Mouse (Mus musculus): ENCODE measurements around the gene Raver1. TPM values are rescaled to one million over a fixed set of nuclear protein-coding genes. Genes with fewer than 3 reads are reported as not detected.
A peak's percentile ranks its signal among the peaks of the same experiment; 100 is the strongest.
"Not testable (repeated sequence)": the region's sequence is repeated elsewhere in the genome, so short reads cannot be mapped to it uniquely, and the experiment has no call there.

Raver1 gene
- total RNA-seq, 4 experiments from 2014 or later = 13.0 to 15.6 (median 14.3) TPM

DNA sequence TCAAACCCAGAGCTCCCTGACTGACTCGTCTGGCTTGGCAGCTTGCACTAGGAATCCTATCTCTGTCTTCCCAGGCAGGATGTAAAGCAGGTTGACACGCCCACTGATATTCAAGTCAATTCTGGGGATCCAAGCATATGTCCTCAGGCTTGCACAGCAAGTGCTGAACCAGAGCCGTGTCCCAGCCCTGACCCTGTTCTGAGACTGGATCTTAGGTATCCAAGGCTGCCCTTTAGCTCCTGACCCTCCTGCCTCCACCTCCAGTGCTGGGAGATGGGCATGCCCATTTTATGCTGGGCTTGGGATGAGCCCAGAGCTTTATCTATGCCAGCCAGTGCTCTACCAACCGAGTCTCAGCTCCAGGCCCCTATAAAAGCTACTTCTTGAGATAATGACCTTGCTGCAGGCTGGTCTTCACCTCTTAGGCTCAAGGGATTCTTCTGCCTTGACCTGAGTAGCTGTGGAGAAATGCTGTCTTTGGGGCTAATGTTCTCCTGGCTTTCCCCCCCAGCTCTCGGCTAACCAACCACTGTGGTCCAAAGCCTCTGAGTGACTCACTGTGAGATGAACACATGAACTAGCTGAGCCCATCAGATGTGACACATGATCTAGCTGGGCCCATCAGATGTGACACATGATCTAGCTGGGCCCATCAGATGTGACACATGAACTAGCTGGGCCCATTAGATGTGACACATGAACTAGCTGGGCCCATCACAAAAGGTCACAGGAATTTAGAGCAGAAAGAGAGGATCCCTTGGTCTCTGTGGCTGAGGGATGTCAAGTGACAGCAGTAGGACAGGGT, 14.2 kb upstream of the Raver1 start:
- DNase-seq (ENCODE audit: low spot score in 2 of 2) = no peak

DNA sequence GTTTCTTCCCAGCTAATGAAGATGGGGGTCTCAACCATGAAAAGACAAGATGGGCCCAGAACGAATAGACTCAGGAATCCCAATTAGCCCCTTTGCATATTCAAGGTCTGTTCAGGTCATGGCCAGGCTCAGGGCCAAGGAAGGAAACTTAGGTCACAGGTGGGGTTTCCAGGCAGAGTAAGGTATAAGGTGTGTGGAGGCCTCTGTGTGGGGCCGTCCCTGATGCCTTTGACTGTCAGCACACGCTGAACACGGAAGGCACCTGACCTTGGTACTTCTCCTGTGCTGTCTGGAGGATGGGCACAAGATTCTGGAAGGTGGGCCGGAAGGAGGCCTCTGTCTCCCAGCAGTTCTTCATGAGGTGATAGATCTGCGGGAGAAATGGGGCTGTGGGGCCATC, 13.0 kb upstream of the Raver1 start:
- no peak for DNase-seq (ENCODE audit: low spot score in 2 of 2)

DNA sequence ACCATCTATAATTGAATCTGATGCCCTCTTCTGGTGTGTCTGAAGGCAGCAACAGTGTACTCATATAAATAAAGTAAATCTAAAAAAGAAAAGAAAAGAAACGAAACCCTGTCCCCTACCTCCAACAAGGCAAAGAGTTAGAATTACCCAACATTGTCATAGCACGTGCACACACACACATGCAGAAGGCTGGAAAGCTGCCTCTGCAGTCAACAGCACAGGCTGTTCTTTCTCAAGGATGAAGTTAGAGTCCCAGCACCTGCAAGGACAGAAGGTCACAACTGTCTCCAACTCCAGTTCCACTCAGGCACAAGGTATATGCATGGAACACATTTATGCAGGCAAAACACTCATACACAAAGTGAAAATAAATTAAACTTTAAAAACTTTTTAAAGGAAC, 10.3 kb upstream of the Raver1 start:
- no peak for DNase-seq (ENCODE audit: low spot score in 2 of 2)

DNA sequence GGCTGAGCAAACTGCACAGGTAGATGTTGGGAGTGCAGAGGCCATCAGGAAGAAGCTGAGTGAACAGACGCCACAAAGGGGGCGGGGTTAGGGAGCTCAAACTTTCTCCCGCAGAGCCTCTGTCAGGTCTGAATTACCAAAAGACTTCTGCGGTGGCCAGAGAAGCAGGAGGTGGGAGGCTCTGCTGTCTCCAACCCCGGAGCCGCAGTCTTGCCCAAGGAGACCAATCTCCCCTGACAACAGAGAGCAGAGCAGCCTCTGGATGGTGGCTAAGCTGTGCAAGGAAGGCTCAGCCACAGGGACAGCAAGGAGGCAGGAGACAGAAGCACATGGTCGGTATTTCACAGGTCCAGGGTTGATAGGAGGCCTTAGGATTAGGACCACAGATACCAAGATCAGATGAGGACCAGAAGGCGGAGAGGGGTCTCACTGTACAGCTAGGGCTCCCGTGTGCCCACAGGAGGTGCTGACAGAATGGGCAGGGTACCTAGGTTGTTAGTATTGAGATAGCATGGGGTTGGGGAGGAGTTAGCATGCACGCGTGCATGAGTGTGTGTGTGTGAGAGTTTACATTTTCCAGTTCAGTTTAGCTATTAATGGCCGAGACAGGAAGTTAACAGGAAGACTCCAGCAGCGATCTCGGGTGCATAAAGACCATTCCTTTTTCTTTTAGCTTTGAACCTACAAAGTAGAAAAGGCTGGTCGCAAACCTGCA, 8.8 kb upstream of the Raver1 start:
- DNase-seq (ENCODE audit: low spot score in 2 of 2) = no peak

DNA sequence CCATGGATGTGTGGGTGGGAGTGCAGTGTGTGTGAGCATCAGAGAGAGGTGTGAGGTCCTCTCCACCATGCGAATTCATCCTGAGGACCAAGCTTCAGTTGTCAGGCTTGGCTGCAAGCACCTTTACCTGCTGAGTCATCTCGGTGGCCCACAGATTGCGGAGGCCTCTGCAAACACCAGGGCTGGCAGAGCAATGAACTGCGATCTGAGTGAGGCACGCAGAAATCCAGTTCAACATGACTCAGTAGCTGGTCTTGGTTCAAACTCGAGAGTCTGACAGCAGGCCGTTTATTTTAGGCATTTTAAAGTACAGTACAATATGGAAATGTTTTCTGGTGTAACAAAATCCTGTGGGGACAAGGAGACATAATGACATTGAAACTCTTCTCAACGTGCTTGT, 6.0 kb upstream of the Raver1 start:
- DNase-seq (ENCODE audit: low spot score in 2 of 2) = no peak

DNA sequence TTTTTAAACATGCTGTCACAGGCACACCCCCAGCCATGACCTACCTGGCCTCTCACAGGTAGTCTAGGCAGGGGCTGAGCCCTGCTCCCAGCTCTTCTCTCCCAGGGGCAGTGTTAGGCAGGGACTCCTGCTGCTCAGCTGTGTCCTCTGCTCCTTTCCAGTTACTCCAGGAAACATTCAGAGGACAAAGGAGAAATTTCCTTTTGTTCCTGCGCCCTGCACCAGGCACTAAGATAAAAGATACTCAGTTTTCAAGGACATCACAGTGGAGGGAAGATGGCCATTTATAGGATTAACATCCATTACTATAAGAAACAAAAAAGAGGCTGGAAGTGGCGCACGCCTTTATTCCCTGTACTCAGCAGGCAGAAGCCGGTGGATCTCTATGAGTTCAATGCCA, 4.2 kb upstream of the Raver1 start:
- no peak for DNase-seq (ENCODE audit: low spot score in 2 of 2)

DNA sequence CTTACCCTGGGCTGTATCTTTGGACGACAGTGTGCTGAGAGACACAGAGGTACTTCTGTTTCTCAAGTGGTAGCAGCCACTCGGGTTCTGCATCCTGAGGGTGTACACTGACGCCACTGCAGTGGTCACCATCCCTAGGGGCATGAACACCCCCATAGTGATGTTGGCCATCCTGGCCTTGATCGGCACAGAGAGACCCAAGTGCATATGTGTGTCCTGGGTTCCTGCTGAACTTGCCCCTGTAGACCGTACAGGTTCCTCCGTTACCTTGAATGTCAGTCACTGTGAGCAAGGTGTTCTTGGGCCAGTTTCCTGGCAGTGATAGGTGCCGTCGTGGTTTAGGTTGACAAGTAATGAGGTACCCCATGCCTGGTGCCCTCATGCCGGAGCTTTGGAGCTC, 1.6 kb upstream of the Raver1 start:
- DNase-seq (ENCODE audit: low spot score in 2 of 2) = no peak

DNA sequence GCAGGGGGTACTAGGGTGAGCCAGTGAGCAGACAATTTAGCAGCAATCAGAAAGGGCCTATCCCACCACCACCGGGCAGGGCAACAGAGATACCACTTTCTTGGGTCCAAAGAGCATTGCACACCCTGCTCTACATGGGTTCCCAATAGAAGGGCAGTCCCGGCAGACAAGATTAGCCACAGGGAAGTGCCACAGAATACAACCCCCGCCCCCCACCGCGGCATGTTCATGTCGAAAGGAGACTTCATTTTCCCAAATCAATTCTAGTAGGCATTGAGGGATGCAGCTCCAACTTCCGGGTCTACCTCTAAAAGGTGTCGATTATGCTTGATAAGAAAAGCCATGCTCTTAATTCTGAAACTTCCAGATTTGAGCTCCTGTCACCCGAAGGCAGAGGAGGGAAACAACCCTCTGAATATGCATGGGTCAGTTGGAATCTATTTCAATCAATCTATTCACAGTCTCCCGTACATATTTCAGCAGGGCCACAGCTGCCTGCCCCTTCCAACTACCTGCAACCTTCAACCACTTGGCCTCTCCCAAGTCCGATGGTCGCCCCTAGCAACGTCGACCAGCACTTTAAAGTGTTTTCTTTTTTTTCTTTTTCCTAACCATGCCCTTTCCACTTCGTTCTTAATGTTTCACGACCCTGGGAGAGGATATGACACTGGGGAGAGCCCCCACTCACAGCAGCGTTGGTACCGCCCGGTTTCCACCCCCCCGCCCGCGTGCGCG, 669 bp downstream of the Raver1 start:
- DNase-seq (ENCODE audit: low spot score in 2 of 2) = no peak

DNA sequence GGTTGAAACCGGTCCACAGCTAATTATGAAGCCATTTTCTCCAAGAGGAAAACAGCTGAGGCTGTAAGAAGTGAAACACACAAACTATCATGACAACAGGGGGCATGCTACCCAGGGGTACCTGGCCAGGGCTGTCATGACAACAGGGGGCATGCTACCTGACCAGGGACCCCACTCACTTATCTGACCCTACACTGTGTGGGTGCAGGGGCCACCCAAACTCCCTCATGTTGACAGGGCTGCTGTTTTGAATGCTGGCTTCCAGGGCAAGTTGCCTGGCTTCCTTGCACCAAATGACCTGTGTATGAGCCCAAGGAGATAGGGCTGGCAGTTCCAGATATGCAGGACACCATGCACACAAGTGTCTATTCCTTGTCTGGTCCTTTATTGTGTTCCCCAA, 1.3 kb downstream of the Raver1 start:
- DNase-seq (ENCODE audit: low spot score in 2 of 2) = no peak

DNA sequence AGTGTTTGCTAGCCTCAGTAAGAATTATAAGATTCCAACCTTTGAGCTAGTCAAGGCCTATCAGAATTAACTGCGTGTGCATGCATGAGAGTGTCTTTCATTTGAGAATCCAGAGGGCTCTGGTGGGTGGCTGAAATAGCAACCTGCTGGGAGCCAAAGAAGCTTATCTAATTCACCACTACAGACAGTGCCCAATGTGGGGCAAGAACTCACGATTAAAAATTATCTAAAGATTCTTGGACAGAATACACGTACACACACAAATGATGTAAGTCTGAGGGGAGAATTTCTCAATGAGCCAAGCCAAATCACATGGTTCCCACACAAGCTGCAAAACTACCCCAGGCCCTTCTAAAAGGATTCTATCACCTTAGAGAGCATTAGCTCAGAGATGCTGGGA, 8.5 kb downstream of the Raver1 start:
- no peak for DNase-seq (ENCODE audit: low spot score in 2 of 2)

DNA sequence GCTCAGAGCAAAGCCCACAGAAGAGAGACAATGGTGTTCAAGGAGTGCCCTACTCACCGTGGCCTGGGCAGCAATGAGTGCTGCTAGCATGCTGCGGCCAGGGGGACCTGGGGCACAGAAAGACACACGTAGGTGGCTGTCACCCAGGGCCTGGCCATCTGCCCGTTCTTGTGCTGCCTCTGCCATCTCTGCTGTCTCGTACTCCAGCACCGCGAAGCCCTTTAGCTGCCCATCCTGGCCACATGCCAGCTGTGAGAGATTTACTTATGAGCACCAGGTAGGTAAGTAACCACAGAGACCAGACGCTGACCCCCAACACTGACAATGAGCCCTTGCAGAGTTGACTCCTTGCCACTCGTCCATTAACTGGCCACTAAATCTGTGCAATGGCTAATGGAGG, 10.7 kb downstream of the Raver1 start:
- no peak for DNase-seq (ENCODE audit: low spot score in 2 of 2)

DNA sequence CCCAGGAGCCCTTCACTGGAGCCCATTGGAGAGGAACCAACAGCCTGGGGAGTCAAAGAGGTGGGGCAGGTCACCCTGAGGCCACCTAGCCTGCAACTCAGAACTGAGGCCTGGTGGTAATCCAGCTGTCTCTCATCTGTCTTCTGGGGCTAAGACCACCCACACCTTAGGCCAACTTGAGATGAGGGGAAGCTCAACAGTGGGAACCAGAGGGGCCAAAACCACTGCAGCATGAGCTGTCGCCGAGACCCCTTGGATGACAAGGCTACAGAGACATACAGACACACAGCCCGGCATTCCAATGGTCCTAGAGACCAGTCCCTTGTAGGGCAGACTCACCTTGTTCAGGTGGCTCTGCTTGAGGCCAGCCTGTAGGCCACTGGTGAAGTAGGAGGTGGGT, 16.2 kb downstream of the Raver1 start:
- DNase-seq (ENCODE audit: low spot score in 2 of 2) = no peak

DNA sequence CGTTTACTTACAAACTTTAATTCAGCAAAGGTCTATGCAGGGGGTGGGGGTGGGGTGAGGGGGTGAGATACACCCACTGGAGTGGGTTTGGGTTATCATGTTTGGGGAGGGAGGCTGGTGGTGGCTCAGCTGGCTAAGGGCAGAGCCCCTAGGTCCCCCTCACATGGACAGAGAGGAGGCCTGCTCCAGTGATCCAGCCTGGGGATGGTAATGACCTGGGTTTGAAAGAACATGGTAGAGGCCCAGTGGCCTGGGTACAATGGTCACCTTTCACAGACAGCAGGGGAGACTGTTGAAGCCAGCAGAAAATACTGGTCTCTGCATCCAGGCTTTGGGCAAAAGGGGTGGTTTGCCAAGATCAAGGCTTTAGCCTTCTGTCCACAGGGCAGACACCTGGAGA, 17.6 kb downstream of the Raver1 start:
- DNase-seq (ENCODE audit: low spot score in 2 of 2) = no peak

DNA sequence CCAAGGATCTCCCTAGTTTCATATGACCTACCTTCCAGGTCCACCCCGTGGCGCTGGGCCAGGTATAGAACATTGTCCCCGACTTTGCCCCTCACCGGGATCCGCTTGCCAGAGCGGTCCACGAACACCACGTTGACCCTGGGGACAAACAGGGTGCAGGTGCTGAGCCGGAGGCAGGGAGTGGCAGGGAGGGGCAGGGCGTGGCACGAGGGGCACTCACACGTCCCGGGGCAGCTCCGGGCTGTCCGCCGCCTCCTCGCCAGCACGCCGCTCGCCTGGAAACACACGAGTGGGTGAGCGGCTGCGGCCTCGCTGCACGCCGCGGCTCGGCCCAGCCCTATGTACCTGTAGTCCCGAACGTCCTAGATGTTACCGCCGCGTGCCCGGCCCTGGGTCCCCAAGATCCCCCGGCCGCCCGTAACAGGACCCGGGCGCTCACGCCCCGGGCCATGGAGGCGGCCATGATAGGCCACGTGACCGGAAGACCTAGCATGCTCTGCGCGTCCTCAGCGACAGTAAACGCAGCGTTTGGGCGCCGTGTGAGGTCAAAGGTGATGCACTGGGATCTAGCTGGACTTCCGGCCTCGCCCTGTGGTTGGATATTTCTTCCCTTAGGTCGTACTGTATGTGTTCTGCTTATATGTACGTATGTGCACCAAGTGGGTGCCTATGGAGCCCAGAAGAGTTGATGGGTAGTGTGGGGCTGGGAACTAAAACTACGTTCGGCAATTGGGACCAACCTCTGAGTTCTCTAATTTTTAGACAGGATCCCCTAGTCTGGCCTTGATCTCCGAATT, 18.6 kb downstream of the Raver1 start, which contains the start of the genes Gm49373 and Fdx1l:
Gene Gm49373, minus strand, starts transcription at position 53 of the 797 bp plus-strand sequence.
Gene Fdx1l, minus strand, starts transcription at position 571 of the 797 bp plus-strand sequence.
- DNase-seq (ENCODE audit: low spot score in 2 of 2) = peak; percentile 75 to 83

DNA sequence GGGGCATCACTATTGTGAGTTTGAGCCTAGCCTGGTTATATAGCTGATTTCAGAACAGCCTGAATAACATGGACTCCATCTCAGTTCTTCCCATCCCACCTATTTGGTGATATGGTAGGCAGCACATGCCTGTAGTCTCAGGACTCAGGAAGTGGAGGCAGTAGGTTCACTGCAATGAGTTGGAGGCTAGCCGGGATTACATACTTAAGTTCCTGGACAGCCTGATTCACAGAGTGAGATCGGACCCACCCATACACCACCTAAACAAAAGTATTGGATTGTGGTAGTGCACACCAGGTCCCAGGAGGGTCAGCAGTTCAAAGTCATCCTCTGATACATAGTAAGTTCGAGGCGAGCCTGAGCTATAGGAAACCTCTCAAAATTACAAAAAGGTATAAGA, 19.2 kb downstream of the Raver1 start:
- DNase-seq (ENCODE audit: low spot score in 2 of 2) = no peak

DNA sequence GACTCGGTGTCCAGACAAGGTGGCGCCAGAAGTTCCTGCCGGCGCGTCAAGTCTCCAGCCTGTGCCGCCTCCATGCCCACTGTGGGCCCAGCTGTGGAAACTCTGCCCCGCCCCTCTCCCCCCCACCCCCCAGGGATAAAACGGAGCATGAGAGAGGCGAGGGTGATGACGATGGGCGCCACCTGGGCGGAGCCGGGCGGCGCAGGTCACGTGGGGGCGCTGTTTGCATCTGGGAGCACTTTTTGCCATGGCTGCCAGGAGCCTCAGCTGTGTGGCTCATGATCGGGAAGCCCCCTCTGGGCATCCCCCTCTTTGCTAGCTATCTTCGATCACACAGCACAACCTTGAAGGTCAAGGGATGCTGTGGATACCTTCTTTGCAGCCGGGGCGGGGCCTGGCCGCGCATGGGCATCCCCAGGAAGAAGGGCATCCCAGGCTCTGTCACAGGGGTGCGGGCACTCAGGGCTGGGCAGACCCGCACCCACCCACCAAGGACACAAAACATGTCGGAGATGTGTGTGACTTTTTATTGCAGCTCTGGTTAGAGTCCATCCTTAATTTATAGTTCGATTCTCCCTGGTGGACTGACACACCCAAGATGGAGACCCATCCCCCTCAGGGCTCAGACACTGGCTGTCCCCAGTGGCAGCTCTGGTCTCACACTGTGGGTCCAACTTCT, 24.7 kb downstream of the Raver1 start, which contains the start of gene Zglp1:
Gene Zglp1, minus strand, starts transcription at position 88 of the 679 bp plus-strand sequence.
- DNase-seq (ENCODE audit: low spot score in 2 of 2) = no peak

DNA sequence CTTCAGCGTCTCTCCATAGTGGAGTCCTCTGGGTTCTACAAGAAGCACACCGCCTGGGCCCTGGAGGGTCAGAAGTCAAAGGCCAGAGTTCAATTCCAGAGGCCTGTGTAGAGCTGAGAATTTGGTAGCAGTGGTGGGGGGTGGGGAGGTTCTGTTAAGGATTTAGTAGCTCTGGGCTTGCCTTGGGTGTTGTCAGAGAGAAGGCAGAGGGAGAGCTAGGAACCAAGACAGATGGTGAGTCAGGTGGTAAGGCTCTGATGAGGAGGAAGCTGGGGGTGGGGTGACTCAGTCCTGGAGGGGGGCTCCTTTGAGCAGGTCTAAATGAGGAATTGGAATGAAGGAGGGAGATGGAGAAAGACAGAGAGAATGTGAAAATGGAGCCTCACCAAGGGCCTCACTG, 28.9 kb downstream of the Raver1 start:
- DNase-seq (ENCODE audit: low spot score in 2 of 2) = no peak

DNA sequence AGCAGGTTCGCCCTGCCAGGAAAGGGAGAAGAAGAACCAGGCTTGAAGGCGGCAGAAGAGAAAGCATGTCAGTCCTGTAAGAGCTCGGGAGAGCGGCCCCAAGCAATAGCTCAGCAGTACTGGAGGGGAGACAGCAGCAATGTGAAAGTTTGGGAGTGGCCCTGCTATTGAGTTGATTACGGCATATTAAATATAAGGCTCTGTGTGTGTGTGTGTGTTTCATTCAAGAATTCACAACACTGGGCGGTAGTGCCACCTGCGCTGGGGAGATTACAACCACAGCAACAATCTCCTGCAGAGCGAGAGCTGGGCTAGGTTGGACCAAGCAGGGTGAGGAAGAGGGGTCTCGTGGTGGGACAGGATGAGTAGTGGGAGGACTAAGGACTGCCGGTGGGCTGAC, 40.2 kb downstream of the Raver1 start:
- DNase-seq (ENCODE audit: low spot score in 2 of 2) = no peak

DNA sequence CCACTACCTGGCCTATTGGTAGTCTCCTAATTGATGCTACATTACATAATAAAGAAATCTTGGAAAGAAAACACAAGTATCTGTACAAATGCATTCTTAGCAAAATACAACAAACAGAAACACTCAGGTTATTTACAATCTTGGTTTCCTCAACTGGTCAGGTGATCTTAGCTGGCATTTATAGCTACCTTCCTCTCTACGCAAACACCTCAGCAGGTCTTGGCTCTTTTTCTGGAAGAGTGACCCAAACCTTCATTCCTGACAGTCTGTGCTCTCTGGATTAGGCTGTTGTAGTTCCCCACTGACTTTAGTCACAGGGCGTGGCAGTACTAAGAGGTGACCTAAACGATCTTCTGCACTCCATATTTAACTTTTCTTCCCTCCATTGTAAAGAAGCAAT, 46.6 kb downstream of the Raver1 start:
- no peak for DNase-seq (ENCODE audit: low spot score in 2 of 2)

DNA sequence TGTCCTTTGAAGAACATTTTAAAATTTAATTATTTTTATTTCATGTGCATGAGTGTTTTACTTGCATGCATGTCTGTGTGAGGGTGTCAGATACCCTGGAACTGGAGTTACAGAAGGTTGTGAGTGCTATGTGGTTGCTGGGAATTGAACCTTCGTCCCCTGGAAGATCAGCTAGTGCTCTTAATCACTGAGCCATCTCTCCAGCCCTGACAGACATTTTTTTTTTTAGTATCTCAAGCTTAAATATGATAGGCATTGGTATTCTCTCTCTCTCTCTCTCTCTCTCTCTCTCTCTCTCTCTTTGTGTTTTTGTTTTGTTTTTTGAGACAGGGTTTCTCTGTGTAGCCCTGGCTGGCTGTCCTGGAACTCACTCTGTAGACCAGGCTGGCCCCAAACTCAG, 47.0 kb downstream of the Raver1 start:
- not testable (repeated sequence) for DNase-seq (ENCODE audit: low spot score in 2 of 2)

DNA sequence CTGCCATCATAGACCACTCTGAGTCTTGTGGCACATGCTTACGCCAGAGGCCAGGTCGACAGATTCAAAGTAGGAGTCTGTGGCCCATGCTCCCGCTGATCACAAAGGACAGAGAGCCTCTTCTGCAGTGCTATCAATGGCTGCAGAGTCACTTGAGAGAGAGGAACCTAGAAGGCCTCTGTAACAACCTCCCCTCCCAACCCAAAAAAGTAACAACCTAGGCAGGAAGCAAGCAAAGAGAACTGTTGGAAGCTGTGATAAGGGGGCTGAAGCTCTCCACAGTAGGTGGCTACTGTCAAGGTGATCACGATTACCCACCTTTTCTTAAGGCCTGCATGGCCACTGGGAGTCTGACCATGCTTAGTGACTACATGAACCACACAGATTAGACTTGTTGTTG, 48.2 kb downstream of the Raver1 start:
- DNase-seq (ENCODE audit: low spot score in 2 of 2) = no peak
